Mouse (Mus musculus) heart, embryonic 15.5 days (tissue): ENCODE measurements at regions not wholly inside any gene's neighbourhood (a gene's known extent, or its start where the extent isn't known, plus 50 kb on each side); places are given as distances from the start of the nearest gene placed in this dataset.

Experiments
- ATAC-seq: fragments of 200-750 bp; cut with Nextera tagmentation; replicated peaks from 2 replicates; pipeline ENCODE4 v1.8.0; 2017; ENCODE audit warnings: low read depth, moderate TSS enrichment; ENCODE audit not compliant: insufficient number of reproducible peaks, insufficient read depth, low FRiP score
- H3K27ac ChIP-seq: fragments of 300-500 bp; sonication (generic); 2 replicates; pipeline ENCODE4 v1.5.1; 2015; ENCODE audit warnings: mild to moderate bottlenecking, inconsistent platforms
- H3K27me3 ChIP-seq: fragments of 300-500 bp; sonication (generic); 2 replicates; pipeline ENCODE4 v1.6.1; 2015; ENCODE audit warnings: inconsistent platforms
- H3K36me3 ChIP-seq: fragments of 300-500 bp; sonication (generic); 2 replicates; pipeline ENCODE4 v1.6.1; 2015; ENCODE audit warnings: mild to moderate bottlenecking, inconsistent platforms
- H3K4me1 ChIP-seq: fragments of 300-500 bp; sonication (generic); replicated peaks from 2 replicates; pipeline ENCODE4 v1.6.1; 2015; ENCODE audit warnings: inconsistent platforms
- H3K4me2 ChIP-seq: fragments of 300-500 bp; sonication (generic); 2 replicates; pipeline ENCODE4 v1.6.1; 2015; ENCODE audit warnings: inconsistent platforms, mild to moderate bottlenecking, moderate library complexity
- H3K4me3 ChIP-seq: fragments of 300-500 bp; sonication (generic); 2 replicates; pipeline ENCODE4 v1.5.1; 2015; ENCODE audit warnings: mild to moderate bottlenecking, inconsistent platforms
- H3K9ac ChIP-seq: fragments of 300-500 bp; sonication (generic); 2 replicates; pipeline ENCODE4 v1.6.1; 2015; ENCODE audit warnings: mild to moderate bottlenecking, inconsistent platforms
- H3K9me3 ChIP-seq: fragments of 300-500 bp; sonication (generic); replicated peaks from 2 replicates; pipeline ENCODE4 v1.6.1; 2016; ENCODE audit warnings: inconsistent platforms
- WGBS: fragments of 180-500 bp; shearing (Covaris S2); methylation state at CpG from one replicate; pipeline ENCODE4 v1.1.7; 2015; ENCODE audit warnings: mixed read lengths; 5-methylcytosine and 5-hydroxymethylcytosine counted together

GRCm38 (mm10) chr4:134990651-134991050, 60.0 kb downstream of the Syf2 start:
- Histone ChIP-seq H3K4me1 (0 out of 2 replicates have a peak, but pooled peaks cover 6% of the 10 kb centered on the region), H3K4me2 (no peak overlapping the region), H3K9me3 (no peaks in the 10 kb centered on the region), H3K27me3 (0 out of 2 replicates have a peak, but pooled peaks cover 8% of the 10 kb centered on the region), H3K9ac (no peak overlapping the region), H3K4me3 (no peak overlapping the region), H3K36me3 (no peaks in the 10 kb centered on the region), H3K27ac (no peak overlapping the region)
- 83% methylated on average over 11 of the region's 11 CpGs for WGBS
- ATAC-seq: no peak

DNA sequence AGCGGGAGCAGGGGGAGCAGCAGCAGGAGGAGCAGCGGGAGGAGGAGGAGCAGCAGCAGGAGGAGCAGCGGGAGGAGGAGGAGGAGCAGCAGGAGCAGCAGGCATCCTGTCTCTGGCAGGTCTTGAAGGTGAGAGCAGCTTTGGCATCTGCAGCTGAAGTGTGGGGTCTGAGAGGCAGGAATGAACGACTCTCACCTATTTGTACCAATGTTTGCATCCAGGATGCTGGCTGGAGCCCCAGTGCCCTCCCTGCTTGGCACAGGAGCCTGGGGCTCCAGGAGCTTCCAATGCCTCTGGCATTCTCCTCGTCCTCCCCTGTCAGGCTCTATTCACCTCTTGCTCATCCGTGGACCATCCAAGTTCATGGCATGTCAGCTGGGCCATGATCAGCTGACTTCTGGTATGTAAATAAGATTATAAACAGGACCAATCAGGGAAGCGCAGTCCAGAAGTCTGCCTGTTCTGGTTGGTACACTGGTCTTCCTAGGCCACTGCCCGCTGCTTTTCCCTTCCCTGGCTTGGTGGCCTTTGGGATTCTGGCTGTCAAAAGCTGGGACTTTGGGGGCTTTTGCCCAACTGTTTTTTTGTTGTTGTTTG, 62.9 kb downstream of the Syf2 start:
- no peak overlapping the region for H3K4me3 ChIP-seq
- ATAC-seq: no peak
- H3K9me3 ChIP-seq: no peaks in the 10 kb centered on the region
- WGBS: 59% methylated on average over 8 of the region's 8 CpGs
- no peaks in the 10 kb centered on the region for H3K36me3 ChIP-seq
- H3K27me3 ChIP-seq: 0 out of 2 replicates have a peak, but pooled peaks cover 8% of the 10 kb centered on the region
- 0 out of 2 replicates have a peak, but pooled peaks cover 6% of the 10 kb centered on the region for H3K4me1 ChIP-seq
- H3K4me2 ChIP-seq: no peak overlapping the region
- H3K9ac ChIP-seq: no peak overlapping the region
- no peak overlapping the region for H3K27ac ChIP-seq

DNA sequence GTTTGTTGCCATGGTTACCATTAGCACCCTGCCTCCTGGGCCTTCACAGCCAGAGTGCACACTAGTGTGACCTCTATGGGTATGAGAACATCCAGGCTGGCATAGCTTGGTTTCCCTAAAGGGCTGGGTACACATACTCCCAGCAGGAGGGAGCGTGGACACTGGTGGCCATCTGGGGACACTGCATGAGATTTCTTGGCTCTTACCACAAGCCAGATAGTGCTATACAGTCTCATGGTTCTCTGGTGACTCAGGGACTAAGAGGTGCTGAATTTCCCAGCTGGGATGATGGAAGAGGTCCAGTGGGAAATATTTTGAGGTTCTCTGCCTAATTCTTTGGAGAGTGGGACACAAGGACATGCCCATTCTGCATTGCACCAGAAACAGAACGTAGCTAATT, 63.5 kb downstream of the Syf2 start:
- Histone ChIP-seq H3K27me3 (0 out of 2 replicates have a peak, but pooled peaks cover 8% of the 10 kb centered on the region), H3K4me3 (no peak overlapping the region), H3K9ac (no peak overlapping the region), H3K9me3 (no peaks in the 10 kb centered on the region), H3K4me2 (no peak overlapping the region), H3K36me3 (no peaks in the 10 kb centered on the region), H3K4me1 (0 out of 2 replicates have a peak, but pooled peaks cover 6% of the 10 kb centered on the region), H3K27ac (no peak overlapping the region)
- 59% methylated on average over 2 of the region's 2 CpGs for WGBS
- no peak for ATAC-seq

GRCm38 (mm10) chr4:134994648-134995047, 64.0 kb downstream of the Syf2 start:
- no peak overlapping the region for H3K27ac ChIP-seq
- H3K36me3 ChIP-seq: no peaks in the 10 kb centered on the region
- ATAC-seq: no peak
- H3K9me3 ChIP-seq: no peaks in the 10 kb centered on the region
- H3K9ac ChIP-seq: no peak overlapping the region
- no peak overlapping the region for H3K4me3 ChIP-seq
- no peak overlapping the region for H3K4me2 ChIP-seq
- WGBS: 74% methylated on average over 6 of the region's 6 CpGs
- 0 out of 2 replicates have a peak, but pooled peaks cover 8% of the 10 kb centered on the region for H3K4me1 ChIP-seq
- H3K27me3 ChIP-seq: 0 out of 2 replicates have a peak, but pooled peaks cover 8% of the 10 kb centered on the region

GRCm38 (mm10) chr4:134995052-134995451, 64.4 kb downstream of the Syf2 start:
- Histone ChIP-seq H3K36me3 (no peaks in the 10 kb centered on the region), H3K27me3 (0 out of 2 replicates have a peak, but pooled peaks cover 8% of the 10 kb centered on the region), H3K27ac (no peak overlapping the region), H3K4me2 (no peak overlapping the region), H3K9ac (no peak overlapping the region), H3K4me3 (no peak overlapping the region), H3K4me1 (0 out of 2 replicates have a peak, but pooled peaks cover 8% of the 10 kb centered on the region), H3K9me3 (no peaks in the 10 kb centered on the region)
- 0 out of 2 replicates have a peak, but pooled peaks have one; percentile 47 for ATAC-seq
- 50% methylated on average over 13 of the region's 13 CpGs for WGBS

DNA sequence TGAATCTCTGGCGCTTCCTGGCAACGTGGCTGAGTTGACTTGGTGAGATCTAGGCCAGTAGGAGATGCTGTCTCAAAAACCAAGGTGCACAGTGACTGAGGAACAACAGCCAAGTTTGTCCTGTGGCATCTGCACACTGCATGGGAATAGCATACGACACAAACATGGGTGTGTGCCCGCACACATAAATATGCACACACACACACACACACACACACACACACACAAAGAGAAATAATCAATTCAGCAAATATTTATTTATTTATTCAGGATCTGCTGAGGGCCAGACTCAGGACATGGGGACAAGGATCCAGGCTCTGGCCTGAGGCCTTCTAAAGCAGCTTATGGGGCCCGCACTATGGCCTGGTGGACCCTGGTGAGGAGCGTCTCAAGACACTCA, 65.4 kb downstream of the Syf2 start:
- Histone ChIP-seq H3K27ac (no peak overlapping the region), H3K4me3 (no peak overlapping the region), H3K9me3 (no peaks in the 10 kb centered on the region), H3K36me3 (no peaks in the 10 kb centered on the region), H3K4me1 (0 out of 2 replicates have a peak, but pooled peaks cover 8% of the 10 kb centered on the region), H3K4me2 (no peak overlapping the region), H3K27me3 (0 out of 2 replicates have a peak, but pooled peaks cover 8% of the 10 kb centered on the region), H3K9ac (no peak overlapping the region)
- WGBS: 89% methylated on average over 6 of the region's 6 CpGs
- no peak for ATAC-seq

GRCm38 (mm10) chr4:134997461-134998434, 67.0 kb downstream of the Syf2 start:
- H3K4me3 ChIP-seq: no peak overlapping the region
- H3K9me3 ChIP-seq: no peaks in the 10 kb centered on the region
- peaks cover 16% of the 10 kb centered on the region for H3K4me1 ChIP-seq
- H3K27ac ChIP-seq: no peak overlapping the region
- H3K36me3 ChIP-seq: no peaks in the 10 kb centered on the region
- H3K9ac ChIP-seq: no peak overlapping the region
- 86% methylated on average over 26 of the region's 26 CpGs for WGBS
- H3K4me2 ChIP-seq: no peak overlapping the region
- ATAC-seq: no peak
- 0 out of 2 replicates have a peak, but pooled peaks cover 5% of the 10 kb centered on the region for H3K27me3 ChIP-seq

DNA sequence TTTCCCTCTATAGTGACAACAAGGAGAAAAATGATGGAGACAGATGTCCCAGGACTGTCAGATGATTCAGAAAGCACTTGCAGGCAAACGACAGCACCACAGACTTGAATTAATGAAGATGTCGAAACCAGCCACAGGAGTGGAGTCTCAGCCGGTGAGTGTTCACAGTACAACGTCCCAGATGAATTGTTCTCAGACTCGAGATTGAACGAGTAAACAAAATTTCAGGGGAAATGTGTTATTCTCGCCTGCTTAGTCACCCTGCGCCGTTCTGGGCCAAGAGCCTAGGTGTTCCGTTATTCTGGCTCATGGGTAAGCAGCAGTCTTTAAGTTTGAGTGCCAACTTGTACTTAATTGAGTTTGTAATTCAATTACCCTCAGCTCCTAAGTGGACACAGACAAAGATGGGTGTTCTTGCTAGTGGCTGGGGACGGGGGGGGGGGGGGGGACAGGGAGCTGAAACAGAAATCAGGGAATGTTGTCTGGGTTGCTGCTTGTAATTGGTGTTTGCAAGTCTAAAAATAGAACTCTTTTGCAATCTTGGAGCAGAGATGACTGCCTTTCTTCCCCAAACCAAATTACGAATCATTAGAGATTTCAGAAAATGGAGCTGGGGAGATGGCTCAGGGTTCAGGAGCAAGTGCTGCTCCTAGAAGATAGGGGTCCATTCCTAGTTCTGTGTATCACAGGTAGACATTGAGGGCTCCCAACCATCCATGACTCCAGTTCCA, 68.4 kb downstream of the Syf2 start:
- Histone ChIP-seq H3K27me3 (no peaks in the 10 kb centered on the region), H3K9me3 (no peaks in the 10 kb centered on the region), H3K27ac (no peak overlapping the region), H3K9ac (no peak overlapping the region), H3K36me3 (no peaks in the 10 kb centered on the region), H3K4me2 (no peak overlapping the region), H3K4me3 (no peak overlapping the region), H3K4me1 (peaks cover 17% of the 10 kb centered on the region)
- WGBS: 56% methylated on average over 12 of the region's 12 CpGs
- ATAC-seq: no peak

DNA sequence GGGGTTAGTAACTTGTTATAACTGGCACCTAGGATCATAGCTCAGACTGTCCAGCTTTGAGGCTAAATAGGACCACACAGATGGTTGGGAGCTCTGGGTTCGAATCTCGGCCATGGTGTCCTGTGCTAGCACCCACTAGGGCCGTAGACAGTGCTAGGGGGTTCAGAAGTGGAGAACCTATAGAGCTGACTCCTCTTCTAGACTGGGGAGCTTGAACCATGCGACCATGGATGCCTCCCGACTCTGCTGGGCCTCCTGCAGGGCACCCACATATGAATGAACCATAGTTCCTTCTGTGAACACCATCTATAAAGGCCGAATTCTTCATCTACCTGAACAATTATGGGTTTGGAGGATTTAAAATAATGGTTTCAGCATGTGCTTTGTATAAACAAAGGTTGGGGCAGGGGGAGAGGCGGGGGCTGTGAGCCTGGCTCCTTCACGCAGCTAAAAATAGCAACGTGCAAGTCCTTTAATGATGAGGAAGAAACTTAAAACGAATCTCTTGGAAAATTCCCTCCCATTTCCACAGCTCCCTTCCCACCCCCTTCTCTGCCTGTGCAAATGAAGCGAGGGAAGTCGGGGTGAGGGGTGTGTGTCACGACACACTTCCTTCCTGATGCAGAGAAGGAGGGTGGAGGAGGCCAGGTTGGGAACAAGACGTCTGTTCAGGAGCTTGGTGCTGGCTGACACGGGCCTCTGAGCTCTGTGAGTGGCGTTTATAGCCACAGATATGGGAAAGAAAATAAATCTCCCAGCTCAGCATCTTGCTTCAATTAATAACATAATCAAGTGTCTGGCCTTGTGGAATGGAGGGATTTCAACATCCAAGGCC, 71.6 kb downstream of the Syf2 start:
- H3K9ac ChIP-seq: no peak overlapping the region
- 35% methylated on average over 16 of the region's 16 CpGs for WGBS
- ATAC-seq: peak; percentile 70

GRCm38 (mm10) chr4:135011365-135011764, 80.7 kb downstream of the Syf2 start:
- 73% methylated on average over 6 of the region's 6 CpGs for WGBS

More for the DNA sequence above, 71.6 kb downstream of the Syf2 start:
- Histone ChIP-seq H3K9me3 (no peaks in the 10 kb centered on the region), H3K36me3 (no peaks in the 10 kb centered on the region), H3K4me3 (no peak overlapping the region), H3K4me1 (peaks cover 12% of the 10 kb centered on the region), H3K27ac (peak overlapping the region; percentile 27; the same call in 1 of the 2 replicates), H3K4me2 (no peak overlapping the region; the same call in 1 of the 2 replicates), H3K27me3 (no peaks in the 10 kb centered on the region)

More at GRCm38 (mm10) chr4:135011365-135011764, 80.7 kb downstream of the Syf2 start:
- no peaks in the 10 kb centered on the region for H3K36me3 ChIP-seq
- no peak overlapping the region for H3K9ac ChIP-seq
- 0 out of 2 replicates have a peak, but pooled peaks cover 4% of the 10 kb centered on the region for H3K9me3 ChIP-seq
- no peak overlapping the region for H3K4me3 ChIP-seq
- 0 out of 2 replicates have a peak, but pooled peaks cover 8% of the 10 kb centered on the region for H3K27me3 ChIP-seq
- H3K4me2 ChIP-seq: no peak overlapping the region
- no peak overlapping the region for H3K27ac ChIP-seq
- ATAC-seq: no peak
- H3K4me1 ChIP-seq: no peaks in the 10 kb centered on the region
